Mouse (Mus musculus) cerebellum, postnatal 10 days (tissue): Measurements from ENCODE around the gene Rbfox3.

Experiments
- DNase-seq, 2 experiments: peaks; one replicate each; pipeline ENCODE4 v3.0.0; 2021; ENCODE audit warnings: mixed read lengths in 2 of 2

Gene Rbfox3

GRCm38 (mm10) chr11:118714601-118715524, 196.5 kb downstream of the Rbfox3 start:
- peak; percentile 62 to 68 for DNase-seq

GRCm38 (mm10) chr11:118712761-118713160, 198.6 kb downstream of the Rbfox3 start:
- peak; percentile 79 to 86 for DNase-seq

GRCm38 (mm10) chr11:118712058-118712457, 199.3 kb downstream of the Rbfox3 start:
- DNase-seq, result peak; percentile 71 to 75

- DNase-seq, result no peak
These were observed 201.4 kb downstream of the Rbfox3 start for GRCm38 (mm10) chr11:118710035-118710434.

- DNase-seq, result no peak
These were observed 215.0 kb downstream of the Rbfox3 start for GRCm38 (mm10) chr11:118696226-118696930.

- no peak for DNase-seq
These were observed 218.1 kb downstream of the Rbfox3 start for GRCm38 (mm10) chr11:118693276-118693675.

- peak; percentile 73 to 78 for DNase-seq
These were observed 221.1 kb downstream of the Rbfox3 start for GRCm38 (mm10) chr11:118690262-118690661.

- no peak for DNase-seq
These were observed 226.0 kb downstream of the Rbfox3 start for GRCm38 (mm10) chr11:118685397-118685796.

- DNase-seq, result peak in 1 of 2 experiments; percentile 46
These were observed 226.7 kb downstream of the Rbfox3 start for GRCm38 (mm10) chr11:118684665-118685064.

- DNase-seq, result peak; percentile 62 to 67
These were observed 230.7 kb downstream of the Rbfox3 start for GRCm38 (mm10) chr11:118680699-118681098.

GRCm38 (mm10) chr11:118679736-118680410, 231.5 kb downstream of the Rbfox3 start:
- DNase-seq, result no peak

- peak in 1 of 2 experiments; percentile 64 for DNase-seq
These were observed 232.8 kb downstream of the Rbfox3 start for GRCm38 (mm10) chr11:118678515-118679104.

- DNase-seq, result peak in 1 of 2 experiments; percentile 51
These were observed 234.1 kb downstream of the Rbfox3 start for GRCm38 (mm10) chr11:118677277-118677676.

- DNase-seq, result no peak
These were observed 235.0 kb downstream of the Rbfox3 start for GRCm38 (mm10) chr11:118676364-118676763.

- no peak for DNase-seq
These were observed 239.4 kb downstream of the Rbfox3 start for GRCm38 (mm10) chr11:118671958-118672357.

GRCm38 (mm10) chr11:118671216-118671615, 240.2 kb downstream of the Rbfox3 start:
- peak in 1 of 2 experiments; percentile 28 for DNase-seq

GRCm38 (mm10) chr11:118669820-118670219, 241.6 kb downstream of the Rbfox3 start:
- DNase-seq, result peak; percentile 80 to 81

- DNase-seq, result peak; percentile 50 to 52
These were observed 243.0 kb downstream of the Rbfox3 start for GRCm38 (mm10) chr11:118668351-118668750.

- DNase-seq, result no peak
These were observed 243.5 kb downstream of the Rbfox3 start for GRCm38 (mm10) chr11:118667946-118668345.

GRCm38 (mm10) chr11:118666172-118666571, 245.2 kb downstream of the Rbfox3 start:
- DNase-seq, result no peak

- peak; percentile 77 to 81 for DNase-seq
These were observed 248.1 kb downstream of the Rbfox3 start for GRCm38 (mm10) chr11:118663305-118663704.

- no peak for DNase-seq
These were observed 252.1 kb downstream of the Rbfox3 start for GRCm38 (mm10) chr11:118659305-118659704.
